Mouse (Mus musculus): Measurements from ENCODE around the gene Gpx4. TPM values are rescaled to one million over a fixed set of nuclear protein-coding genes. Genes with fewer than 3 reads are reported as not detected.
A peak's percentile ranks its signal among the peaks of the same experiment; 100 is the strongest.
"Not testable (repeated sequence)": the region's sequence is repeated elsewhere in the genome, so short reads cannot be mapped to it uniquely, and the experiment has no call there.

The Gpx4 gene
- total and polyA plus RNA-seq, 3 experiments: 1,287 to 1,827 (median 1,377) TPM

DNA sequence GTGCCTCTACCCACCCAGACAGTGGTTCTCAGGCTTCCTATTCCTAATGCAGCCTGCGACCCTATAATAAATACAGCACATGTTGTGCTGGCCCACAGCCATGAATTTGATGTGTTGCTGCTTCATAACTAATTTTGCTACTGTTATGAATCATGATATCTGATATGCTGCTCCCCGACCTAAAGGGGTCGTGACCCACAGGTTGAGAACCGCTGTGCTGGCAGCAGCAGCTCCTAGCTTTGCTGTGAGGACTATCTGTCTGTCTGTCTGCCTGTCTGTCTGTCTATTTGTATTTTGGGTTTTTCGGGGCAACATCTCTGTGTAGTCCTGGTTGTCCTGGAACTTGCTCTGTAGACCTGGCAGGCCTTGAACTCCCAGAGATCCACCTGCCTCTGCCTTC lies 23.2 kb upstream of the Gpx4 start:
- DNase-seq: no peak

DNA sequence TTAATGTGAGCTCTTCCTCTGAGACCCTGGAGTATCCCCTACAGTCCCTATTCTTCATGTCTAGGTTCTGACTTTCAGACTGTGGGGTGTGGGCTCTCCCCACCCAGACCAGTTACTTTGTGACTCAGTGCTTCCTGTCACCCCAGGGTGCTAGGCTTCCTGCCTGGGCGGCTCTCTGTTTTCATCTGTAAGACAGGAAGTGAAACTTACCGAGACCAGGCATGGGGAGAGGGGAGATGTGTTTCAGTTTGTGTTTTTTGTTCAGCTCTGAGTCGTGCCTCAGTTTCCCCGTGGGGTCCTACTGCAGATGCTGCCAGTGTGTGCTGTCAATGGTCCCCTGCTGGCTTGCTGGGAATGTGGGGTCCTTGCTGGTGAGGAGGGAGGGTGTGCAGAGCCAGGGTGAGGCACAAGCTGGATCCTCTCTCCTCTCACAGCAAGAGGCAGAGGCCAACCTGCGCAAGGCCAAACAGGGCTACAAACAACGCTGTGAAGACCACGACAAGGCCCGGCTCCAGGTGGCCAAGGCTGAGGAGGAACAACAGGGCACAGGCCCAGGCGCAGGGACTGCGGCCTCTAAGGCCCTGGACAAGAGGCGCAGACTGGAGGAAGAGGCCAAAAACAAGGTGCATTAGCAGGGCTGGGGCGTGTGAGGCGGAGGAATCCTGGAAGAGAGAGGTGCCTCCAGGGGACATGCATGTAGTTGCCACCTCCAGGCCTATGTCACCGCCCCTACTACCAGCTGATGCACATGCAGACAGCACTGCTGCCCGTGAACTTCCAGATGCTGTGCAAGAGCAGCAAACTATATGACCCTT lies 22.5 kb upstream of the Gpx4 start:
- DNase-seq: no peak

DNA sequence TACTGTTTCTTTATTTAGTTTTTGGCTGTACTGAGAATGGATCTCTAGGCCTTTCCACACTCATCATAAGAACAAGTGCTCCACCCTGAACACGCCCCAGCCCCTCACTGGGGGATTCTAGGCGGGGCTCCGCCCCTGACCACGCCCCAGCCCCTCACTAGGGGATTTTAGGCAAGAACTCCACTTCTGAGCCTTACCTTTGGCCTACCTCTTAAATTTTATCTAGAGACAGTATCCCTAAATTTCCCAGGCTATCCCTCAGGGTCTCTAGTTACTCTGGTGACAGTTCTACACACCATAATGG lies 22.0 kb upstream of the Gpx4 start:
- DNase-seq: no peak

DNA sequence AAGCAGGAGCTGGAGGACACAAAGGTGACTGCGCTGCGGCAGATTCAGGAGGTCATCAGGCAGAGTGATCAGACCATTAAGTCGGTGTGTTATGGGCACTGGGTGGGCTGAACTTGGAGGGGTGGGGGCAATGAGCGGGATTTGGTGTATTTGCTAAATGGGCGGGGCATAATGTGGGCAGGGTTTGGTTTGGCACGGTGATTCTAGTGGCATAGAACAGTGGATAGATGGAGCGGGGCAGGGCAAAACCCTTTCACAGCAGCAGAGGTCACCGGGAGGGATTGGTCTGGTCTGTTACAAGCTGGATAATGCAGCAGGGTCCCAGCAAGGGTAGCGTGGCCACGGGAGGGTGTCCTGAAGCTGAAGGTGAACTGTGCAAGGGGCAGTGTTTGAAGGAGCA lies 21.5 kb upstream of the Gpx4 start:
- DNase-seq: no peak

DNA sequence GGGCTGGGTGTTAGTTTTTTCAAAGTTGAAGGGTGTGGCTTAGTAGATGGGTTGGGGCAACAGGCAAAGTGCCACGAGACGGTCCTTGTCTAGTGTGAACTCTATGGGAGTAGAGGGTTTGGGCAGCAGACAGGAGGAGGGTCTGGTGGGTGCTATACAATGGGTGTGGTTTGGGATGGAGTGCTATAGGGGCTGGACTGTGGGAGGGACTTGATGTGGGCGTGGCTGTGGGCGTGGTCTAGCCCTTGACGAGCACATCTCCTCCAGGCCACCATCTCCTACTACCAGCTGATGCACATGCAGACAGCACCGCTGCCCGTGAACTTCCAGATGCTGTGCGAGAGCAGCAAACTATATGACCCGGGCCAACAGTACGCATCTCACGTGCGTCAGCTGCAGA lies 21.1 kb upstream of the Gpx4 start:
- DNase-seq: no peak

DNA sequence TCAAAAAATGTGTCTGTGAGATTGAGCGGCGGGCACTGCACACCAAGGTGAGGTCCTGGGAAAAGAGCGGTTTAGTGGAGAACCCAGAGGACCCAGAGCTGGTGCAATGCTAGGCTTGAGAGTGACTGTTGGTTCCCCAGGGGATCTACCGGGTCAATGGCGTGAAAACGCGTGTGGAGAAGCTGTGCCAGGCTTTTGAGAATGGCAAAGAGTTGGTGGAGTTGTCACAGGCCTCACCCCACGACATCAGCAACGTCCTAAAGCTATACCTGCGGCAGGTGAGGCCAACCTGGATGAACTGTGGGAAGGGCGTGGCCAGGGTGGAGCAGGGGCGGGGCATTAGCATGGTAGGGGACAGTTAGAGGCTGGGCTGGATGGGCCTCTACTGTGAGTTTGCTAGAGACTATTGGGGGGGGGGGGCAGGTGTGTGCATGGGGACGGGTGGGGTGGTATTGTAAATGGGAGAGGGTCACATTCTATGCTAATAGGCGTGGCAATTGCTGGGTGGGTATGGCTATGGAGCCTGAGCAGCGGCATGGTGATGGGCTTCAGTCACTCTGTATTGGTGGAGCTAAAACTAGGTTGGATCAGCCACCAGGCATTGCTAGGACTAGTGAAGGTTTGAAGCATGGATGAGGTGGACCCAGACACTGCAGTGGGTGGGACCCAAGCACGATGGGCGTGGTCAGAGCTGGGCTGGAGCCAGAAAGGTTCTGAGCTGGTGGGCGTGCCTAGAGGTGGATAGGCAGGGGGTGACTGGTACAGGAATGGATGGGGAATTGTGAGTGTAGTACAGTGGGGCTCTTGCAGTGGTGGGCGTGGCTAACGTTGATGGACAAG lies 19.1 kb upstream of the Gpx4 start:
- no peak for DNase-seq

DNA sequence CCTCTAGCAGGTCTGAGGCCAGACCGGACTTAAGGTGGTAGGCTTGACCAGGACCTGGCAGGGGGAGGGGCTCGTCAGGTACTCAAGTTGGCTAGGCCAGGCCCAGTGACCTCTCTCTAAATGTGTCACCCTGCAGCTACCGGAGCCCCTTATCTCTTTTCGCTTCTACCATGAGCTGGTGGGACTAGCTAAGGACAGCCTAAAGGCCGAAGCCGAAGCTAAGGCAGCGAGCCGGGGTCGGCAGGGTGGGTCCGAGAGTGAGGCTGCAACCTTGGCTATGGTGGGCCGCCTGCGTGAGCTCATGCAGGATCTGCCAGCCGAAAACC lies 18.5 kb upstream of the Gpx4 start:
- DNase-seq: no peak

DNA sequence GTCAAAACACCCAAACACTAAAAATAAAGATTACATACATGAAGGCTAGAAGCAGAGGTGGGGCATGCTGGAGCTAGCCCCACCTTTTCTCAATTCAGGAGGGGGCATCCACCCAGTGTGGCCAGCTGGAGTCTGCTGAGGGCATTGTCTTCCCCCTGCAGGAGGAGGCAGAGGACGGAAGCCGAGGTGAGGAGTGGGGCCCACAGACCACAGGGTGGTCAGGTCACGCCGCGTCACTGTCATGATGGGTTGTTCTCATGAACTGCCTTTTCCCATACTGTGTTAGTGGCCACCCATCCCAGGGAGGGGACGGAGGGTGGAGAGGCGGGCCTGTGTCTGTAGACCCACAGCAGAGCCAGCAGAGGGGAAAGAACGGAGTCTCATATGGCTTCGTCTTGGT lies 16.8 kb upstream of the Gpx4 start:
- no peak for DNase-seq

DNA sequence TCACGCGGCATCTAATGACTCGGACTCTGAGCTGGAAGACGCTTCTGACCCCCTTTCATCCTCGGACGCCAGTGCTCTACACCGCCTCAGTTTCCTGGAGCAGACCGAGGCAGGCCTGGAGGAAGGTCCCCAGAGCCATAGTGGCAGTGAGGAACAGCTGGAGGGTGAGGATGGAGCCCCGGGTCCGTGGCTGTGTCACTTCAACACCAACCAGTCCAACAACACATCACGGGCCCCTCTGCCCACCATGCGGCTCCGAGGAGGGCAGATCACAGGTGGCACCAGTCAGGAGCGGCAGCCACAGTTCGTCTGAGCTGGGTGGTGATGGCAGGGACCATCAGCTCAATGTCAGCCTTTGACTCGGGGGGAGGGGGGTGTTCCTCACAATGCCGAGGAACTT lies 16.2 kb upstream of the Gpx4 start:
- no peak for DNase-seq

DNA sequence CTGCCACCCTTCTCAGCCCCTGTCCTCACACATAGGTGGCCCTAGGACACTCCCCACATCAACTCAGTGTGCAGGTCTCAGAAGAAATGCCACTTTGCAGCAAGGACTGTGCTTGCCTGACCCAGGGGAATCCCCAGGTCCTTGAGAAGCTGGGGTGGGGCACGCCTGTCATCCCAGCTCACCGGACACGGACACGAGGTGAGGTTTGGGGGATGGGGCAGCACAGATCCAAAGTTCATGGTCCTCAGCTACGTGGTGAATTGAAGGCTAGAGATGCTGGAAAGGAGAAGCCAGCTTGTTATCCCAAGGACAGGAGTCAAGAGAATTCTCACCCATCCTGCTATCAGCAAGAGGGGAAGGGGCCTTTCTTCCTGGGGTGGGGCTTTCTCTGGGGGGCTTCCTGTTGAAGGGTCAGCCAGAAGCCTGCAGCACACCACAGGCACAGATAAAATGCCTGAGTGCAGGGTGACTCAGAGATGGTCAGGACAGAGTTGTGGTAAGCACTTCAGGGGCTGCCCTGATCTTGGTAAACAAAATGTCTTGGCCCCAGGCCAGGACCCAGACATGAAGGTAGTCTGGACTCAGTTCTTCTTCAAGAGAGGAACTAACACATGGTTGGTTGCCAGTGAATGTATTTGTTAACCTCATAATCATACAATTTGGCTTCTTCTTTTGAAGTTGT lies 14.0 kb upstream of the Gpx4 start:
- DNase-seq: peak; percentile 82

DNA sequence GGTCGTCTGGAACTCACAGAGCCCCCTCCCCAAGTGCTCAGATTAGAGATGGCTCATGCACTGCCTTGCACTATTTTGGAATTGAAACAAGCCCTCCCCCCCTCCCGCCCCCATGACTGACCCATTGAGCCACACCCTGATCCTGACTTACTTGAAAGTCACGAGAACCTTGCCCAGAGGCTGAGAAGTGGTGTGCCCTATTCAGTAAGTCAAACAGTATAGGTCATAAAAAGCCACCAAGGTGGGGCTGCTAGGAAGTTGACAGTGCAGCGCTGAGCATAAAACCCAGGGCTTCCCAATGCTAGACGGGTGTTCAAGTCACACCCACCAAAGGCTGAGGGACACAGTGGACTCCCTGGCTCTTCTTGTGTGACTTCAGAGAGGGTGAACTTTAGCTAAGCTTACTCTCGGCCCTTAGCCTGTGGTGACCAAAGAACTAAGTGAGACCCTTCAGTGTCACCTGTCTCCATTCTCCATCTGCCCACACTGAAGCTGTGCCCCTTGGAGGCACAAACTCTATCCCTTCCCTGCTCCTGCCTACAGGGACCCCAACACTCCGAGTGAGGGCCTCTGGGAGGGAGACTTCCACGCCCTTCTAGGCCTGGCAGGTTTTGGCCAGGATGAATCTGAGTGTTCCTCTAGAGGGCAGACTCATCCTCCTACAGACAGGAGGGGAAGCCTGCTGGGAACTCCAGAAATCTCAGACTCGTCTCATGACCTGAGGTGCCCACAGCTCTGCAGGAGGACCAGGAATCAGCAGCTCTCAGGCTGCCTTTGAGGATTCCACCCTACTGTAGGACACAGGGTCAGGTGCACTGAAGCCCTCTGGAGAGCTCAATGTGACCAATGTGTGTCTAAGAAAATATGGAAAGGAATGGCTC lies 13.2 kb upstream of the Gpx4 start:
- peak; percentile 72 for DNase-seq

DNA sequence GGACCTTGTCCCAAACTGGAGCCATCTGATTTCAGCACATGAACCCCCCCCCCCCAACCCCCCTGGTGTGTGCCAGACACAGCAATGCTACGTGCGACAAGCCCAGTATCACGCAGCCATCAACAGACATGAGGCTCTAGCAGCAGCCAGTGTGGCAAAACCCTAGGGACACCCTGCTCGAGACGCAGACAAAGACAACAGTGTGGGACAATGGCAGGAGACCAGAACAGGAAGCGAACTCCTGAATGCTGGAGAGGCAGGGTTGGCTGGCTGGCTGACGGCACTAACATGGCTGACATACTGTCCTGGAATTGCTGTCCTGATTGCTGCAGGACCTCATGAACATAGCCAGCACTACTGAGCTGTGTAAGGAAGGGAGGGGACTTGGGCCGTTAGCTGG lies 11.8 kb upstream of the Gpx4 start:
- DNase-seq: no peak

DNA sequence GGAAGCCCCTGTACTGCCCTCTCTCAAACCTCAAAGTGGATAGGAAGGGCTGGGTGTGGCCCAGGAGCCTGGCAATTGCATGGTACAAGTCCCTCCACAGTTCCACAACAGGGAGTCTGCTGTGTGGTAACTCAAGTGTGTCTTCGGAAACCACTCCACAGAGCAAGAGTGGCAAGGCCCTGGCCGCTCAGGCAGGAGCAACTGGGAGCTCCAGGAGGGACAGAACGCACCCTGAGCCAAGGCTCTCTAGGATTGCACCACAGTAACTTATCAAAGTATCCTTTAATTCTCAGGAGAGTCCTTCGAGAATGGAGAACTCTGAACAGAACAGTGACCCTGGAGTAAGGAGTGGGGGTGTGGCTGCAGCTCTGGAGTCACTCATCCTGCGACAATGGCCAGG lies 11.3 kb upstream of the Gpx4 start:
- no peak for DNase-seq

DNA sequence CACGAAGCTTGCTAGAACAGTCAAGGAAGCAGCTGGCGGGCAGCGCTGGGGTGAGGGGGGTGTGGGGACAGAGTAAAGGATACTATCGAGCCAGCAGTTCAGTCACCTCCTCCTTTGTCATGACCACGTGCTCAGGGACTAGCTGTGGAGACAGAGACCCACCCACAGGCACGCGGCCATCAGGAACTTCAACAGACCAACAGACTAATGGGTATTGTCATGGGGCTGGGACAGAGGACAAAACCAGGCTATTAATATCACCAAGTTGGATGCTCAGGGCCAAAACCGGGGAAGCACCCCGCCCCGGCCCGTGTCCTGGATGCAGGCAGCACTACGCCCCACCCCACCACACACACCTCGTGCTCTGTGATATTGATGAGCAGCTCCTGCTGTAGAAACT lies 10.1 kb upstream of the Gpx4 start:
- no peak for DNase-seq

DNA sequence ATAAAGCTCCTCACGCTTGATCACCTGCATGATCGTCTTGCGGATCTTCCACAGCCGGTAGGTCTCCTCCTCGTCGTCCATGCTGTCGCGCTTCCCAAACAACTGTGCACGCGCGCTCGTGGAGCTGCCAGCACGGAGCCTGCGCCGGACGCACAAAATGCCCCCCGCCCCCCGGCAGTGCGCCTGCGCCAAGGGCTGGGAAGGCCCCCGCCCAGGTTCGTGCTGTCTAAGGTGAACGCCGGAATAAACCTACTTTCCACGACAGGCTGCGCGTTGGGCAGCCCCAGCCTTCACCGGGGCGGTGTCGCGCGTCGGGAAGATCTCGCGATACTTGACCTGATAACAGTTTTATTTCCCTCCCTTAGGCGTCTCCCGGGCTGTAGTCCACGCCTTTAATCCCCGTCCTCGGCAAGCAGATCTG lies 7.4 kb upstream of the Gpx4 start, which contains the start of gene Polr2e:
TSS of gene Polr2e (minus strand) at position 237 of the 421 bp plus-strand sequence.
- DNase-seq: peak; percentile 98

DNA sequence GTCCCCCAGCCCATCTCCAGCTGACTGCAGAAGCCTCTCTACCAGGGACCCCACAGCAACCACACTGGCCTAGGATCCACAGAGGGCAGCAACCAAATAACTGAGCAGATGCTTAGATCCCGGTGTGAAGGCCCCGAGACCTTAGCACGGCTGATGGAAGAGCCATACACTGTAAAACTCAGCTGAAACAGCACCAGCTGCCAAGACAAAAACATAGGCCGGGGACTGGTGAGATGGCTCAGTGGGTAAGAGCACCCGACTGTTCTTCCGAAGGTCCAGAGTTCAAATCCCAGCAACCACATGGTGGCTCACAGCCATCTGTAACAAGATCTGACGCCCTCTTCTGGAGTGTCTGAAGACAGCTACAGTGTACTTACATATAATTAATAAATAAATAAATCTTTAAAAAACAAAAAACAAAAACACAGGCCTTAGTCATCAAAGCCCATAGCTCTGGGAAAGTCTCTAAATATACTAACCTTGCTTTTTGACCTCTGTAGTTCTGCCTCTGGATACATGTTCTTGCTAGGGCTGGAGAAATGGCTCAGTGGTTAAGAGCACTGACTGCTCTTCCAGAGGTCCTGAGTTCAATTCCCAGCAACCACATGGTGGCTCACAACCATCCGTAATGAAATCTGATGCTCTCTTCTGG lies 5.4 kb upstream of the Gpx4 start:
- DNase-seq: not testable (repeated sequence)

DNA sequence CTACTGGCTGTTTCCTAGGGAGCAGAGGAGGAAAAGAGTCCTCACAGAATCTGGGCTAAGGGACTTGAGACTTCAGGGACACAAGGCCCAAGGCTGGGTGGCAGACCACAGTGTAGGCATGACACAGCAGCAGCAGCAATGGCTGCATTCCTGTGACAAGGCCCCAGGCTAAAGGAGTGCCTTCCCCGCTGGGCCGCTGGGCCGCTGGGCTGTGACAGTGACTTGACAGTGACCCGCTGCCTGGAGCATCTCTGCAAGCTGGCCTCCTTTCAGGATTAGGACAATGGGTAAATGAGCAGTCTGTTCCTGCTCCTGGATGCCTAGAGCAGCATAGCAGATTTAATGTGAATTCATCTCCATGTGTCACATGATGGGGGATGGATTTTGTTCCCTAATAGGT lies 2.9 kb upstream of the Gpx4 start:
- DNase-seq: no peak

DNA sequence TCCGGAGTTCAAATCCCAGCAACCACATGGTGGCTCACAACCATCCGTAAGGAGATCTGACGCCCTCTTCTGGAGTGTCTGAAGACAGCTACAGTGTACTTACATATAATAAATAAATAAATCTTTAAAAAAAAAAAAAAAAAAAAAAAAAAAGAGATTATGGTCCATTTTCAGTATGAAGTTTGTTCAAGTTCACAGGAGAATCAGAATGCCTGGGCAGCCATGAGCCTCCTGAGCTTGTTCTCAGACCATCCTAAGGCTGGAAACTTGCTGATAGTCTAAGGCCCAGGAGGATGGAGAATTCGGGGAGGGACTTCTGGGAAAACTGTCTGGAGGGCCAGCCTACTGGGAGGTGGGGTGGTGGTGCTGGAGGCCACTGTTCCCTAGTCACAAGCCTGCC lies 1.6 kb upstream of the Gpx4 start:
- not testable (repeated sequence) for DNase-seq

DNA sequence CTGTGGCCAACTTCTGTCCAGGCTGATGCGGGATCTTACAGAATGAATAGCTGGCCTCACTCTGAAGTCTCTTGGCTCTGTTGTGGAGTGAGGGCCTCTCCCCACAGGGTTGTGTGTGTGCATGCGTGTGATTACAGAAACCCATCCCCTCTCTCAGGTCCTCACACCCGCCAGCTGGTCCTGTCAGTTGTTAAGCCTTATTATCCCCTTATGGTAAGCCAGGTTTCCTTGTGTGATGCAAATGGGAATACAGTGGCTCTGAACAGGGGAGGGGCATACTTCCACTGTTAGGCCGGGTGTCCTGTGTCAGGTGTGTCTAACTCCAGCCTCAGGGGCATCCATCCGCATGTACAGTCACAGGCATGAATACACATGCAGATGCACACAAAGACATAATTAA lies 1.2 kb upstream of the Gpx4 start:
- DNase-seq: no peak

DNA sequence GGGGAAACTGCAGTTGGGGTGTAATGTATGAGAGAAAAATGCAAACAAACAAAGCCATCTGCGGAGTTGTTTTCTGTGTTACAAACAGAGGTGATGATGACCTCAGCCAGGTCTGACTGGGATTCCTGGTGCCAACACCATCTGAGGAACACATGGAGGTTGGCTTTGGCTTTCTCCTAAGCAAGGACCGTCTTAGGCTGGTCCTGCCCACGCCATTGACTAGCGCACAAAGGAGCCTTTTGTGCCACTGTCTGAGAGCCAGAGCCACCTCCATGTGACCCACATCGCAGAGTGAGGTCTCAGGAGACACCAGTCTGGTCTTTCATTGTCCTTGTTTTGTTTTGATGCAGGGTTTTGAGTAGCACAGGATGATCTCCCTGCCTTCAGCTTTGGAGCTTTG lies 1.4 kb downstream of the Gpx4 start:
- DNase-seq: no peak

DNA sequence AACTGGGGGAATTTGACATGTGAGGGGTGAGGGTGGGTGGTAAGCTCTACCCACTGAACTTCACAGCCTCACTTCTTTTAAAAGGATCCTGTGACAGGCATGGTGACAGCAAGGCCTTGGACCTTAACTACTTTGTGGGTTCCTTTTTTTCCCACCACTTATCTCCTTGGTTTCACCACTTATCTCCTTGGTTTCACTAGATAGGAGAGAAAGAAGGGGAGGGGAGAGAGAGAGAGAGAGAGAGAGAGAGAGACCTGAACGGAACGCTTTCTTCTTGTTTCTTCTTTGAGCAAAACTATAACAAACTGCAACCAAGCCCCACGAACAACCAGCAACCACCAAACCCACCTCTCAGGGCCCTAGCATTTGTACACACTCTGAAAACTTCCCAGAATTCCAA lies 1.9 kb downstream of the Gpx4 start:
- no peak for DNase-seq

DNA sequence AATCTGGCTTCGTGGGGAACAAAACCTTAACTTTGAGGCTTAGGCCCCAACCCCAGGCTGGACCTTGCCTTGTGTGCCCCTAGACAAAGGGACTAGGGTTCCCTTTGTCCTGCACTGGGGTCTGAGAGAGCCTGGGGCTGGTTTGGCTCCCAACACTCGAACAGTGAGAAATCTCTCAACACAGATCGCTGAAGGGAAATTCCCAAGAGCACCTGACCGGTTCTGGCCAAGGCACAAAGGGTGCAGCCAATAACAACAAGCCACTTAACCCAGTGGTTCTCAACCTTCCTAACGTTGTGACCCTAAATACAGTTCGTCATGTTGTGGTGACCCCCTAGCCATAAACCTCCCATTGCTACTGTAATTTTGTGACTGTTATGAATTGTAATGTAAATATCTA lies 3.3 kb downstream of the Gpx4 start:
- no peak for DNase-seq
